Mouse (Mus musculus): ENCODE measurements around the gene Cdh11. TPM values are rescaled to one million over a fixed set of nuclear protein-coding genes. Genes with fewer than 3 reads are reported as not detected.

Gene Cdh11
- 39.2 and 43.2 TPM in 2 replicates for polyA plus RNA-seq (2012; rRNA removed)

GRCm38 (mm10) chr8:102785592-102786416, at the start of gene Cdh11:
Cdh11 (minus strand) TSS chr8:102785642.

